Mouse (Mus musculus) myocyte (in vitro differentiated cells): ENCODE measurements around the gene Ptprcap. TPM values are rescaled to one million over a fixed set of nuclear protein-coding genes. Genes with fewer than 3 reads are reported as not detected.

ENCODE experiments used
- H3K27me3 ChIP-seq: one replicate; pipeline ENCODE4 v1.6.1; 2011; ENCODE audit not compliant: control insufficient read depth, insufficient read depth, insufficient read length
- H3K36me3 ChIP-seq: one replicate; pipeline ENCODE4 v1.6.1; 2011; ENCODE audit not compliant: control insufficient read depth, insufficient read depth
- H3K4me2 ChIP-seq: one replicate; pipeline ENCODE4 v1.6.1; 2011; ENCODE audit warnings: low read depth, control low read depth
- H3K4me3 ChIP-seq: one replicate; pipeline ENCODE4 v1.5.1; 2011; ENCODE audit warnings: mild to moderate bottlenecking, control low read depth, moderate library complexity
- H3K79me2 ChIP-seq: one replicate; pipeline ENCODE4 v1.6.1; 2011; ENCODE audit not compliant: control insufficient read depth, insufficient read depth
- H3ac ChIP-seq: one replicate; pipeline ENCODE4 v1.6.1; 2011; ENCODE audit not compliant: control insufficient read depth, insufficient read length
- CEBPB ChIP-seq: IDR thresholded peaks from 2 replicates; pipeline ENCODE4 v1.6.1; 2011; ENCODE audit warnings: mild to moderate bottlenecking, moderate library complexity; ENCODE audit not compliant: poor library complexity, insufficient read depth, severe bottlenecking
- E2F4 ChIP-seq: IDR thresholded peaks from one replicate; pipeline ENCODE4 v1.6.1; 2011; ENCODE audit warnings: mild to moderate bottlenecking, control low read depth, moderate library complexity; ENCODE audit not compliant: insufficient read depth
- MAX ChIP-seq: IDR thresholded peaks from one replicate; pipeline ENCODE4 v1.6.1; 2011; ENCODE audit warnings: low read depth, mild to moderate bottlenecking, control low read depth
- MYOD1 ChIP-seq, 3 experiments: IDR thresholded peaks; one replicate each; pipeline ENCODE4 v1.6.1; 2011; ENCODE audit warnings: control low read depth in 2 of 3, low read depth in 2 of 3, mild to moderate bottlenecking in 2 of 3, moderate library complexity in 1 of 3; ENCODE audit not compliant: insufficient read length in 2 of 3, control insufficient read depth in 1 of 3
- MYOG ChIP-seq, 3 experiments: IDR thresholded peaks; one replicate each; pipeline ENCODE4 v1.6.1; 2011; ENCODE audit warnings: control low read depth in 2 of 3, low read depth in 2 of 3, mild to moderate bottlenecking in 2 of 3; ENCODE audit not compliant: insufficient read length in 2 of 3, control insufficient read depth in 1 of 3, insufficient read depth in 1 of 3
- POLR2A ChIP-seq: IDR thresholded peaks from one replicate; pipeline ENCODE4 v1.6.1; 2011; ENCODE audit warnings: low read depth, mild to moderate bottlenecking, control low read depth, moderate library complexity; ENCODE audit not compliant: insufficient read length
- POLR2AphosphoS2 ChIP-seq: IDR thresholded peaks from one replicate; pipeline ENCODE4 v1.6.1; 2011; ENCODE audit warnings: low read depth, control low read depth; ENCODE audit not compliant: insufficient read length
- REST ChIP-seq: IDR thresholded peaks from one replicate; pipeline ENCODE4 v1.6.1; 2011; ENCODE audit warnings: mild to moderate bottlenecking, control low read depth, moderate library complexity; ENCODE audit not compliant: insufficient read depth, insufficient read length
- SRF ChIP-seq: IDR thresholded peaks from one replicate; pipeline ENCODE4 v1.6.1; 2011; ENCODE audit warnings: low read depth; ENCODE audit not compliant: control insufficient read depth, insufficient read length
- TCF12 ChIP-seq: IDR thresholded peaks from one replicate; pipeline ENCODE4 v1.6.1; 2011; ENCODE audit warnings: mild to moderate bottlenecking, control low read depth; ENCODE audit not compliant: poor library complexity, insufficient read depth, severe bottlenecking
- TCF3 ChIP-seq: IDR thresholded peaks from one replicate; pipeline ENCODE4 v1.6.1; 2011; ENCODE audit warnings: low read depth, control low read depth; ENCODE audit not compliant: insufficient read length
- USF1 ChIP-seq: IDR thresholded peaks from one replicate; pipeline ENCODE4 v1.6.1; 2011; ENCODE audit warnings: low read depth, mild to moderate bottlenecking, control low read depth, moderate library complexity
- polyA plus RNA-seq: library from polyadenylated mRNA; unstranded; fragments of >200 nt; fragmentation: generic; extraction: Trizol; gene quantifications from one replicate; pipeline ENCODE4 v1.2.1, GENCODE M21; 2012; ENCODE audit warnings: missing spikeins

Ptprcap gene
- polyA plus RNA-seq, 1 experiment = 4.9 TPM

DNA sequence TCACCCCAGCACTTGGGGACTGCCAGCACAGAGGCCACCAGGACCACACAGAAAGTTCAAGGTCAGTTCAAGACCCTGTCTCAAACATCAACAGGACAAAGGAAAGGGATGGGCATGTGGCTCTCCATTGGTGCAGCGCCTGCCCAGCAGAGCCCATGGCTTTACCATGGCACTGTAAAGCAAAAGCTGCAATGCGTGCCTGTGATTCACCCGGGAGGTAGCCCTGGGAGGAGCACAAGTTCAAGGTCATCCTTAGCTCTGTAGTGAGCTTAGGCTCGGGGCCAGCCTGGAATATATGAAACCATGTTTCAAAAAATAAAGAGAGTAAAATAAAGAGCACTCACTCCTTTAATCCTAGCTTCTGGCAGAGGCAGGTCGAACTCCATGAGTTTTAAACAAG lies 1.5 kb upstream of the Ptprcap start:
- H3ac ChIP-seq = no peak overlapping the region
- H3K4me2 ChIP-seq = no peak overlapping the region
- TF ChIP-seq MYOG (IDR thresholded peaks at IDR 0.05; ENCODE audit: control insufficient read depth in 1 of 3, insufficient read depth in 1 of 3, insufficient read length in 2 of 3, low read depth in 2 of 3) = no peak
- no peak for TF ChIP-seq E2F4
- TF ChIP-seq REST = no peak
- TF ChIP-seq USF1 = no peak
- H3K79me2 ChIP-seq = peaks cover 15% of the 10 kb centered on the region
- no peak overlapping the region for H3K4me3 ChIP-seq
- H3K36me3 ChIP-seq = peaks cover 11% of the 10 kb centered on the region
- H3K27me3 ChIP-seq = no peaks in the 10 kb centered on the region

DNA sequence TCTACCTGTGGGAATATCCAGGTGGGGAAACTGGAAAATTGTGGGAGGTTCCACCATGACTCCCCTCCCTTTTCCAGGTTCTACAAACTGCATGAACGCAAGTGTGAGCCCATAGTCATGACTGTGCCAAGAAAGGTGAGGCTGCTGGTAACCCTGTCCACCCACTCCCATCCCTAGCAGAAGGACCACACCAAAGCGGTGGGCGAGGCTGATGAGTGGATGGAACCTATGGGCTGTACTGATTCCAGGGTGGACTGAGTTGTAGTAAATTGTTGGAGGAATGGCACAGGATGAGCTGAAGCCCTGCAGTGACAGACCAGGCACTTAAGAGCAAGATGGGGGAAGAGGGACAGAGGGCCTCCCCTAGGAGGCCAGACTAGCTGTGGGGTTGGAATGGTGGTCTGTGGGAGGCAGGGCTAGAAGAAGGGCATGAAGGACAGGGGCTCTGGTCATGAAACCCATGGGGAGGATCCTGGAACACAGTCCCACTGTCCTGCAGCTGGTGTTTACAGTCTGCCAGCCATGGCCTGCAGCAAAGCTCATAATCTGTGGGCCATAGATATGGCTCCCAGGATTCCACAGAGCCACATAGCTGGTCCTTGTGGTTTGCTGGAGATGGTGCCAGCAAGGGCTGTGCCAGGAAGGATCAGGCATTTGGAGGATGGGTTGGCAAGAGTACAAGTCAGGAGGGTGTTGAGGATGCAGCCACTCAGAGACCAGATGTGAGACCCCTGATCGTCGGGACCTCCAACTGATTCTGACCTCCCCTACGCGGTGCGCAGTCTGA lies 766 bp upstream of the Ptprcap start:
- H3K4me2 ChIP-seq = no peak overlapping the region
- H3K27me3 ChIP-seq = no peaks in the 10 kb centered on the region
- TF ChIP-seq MYOD1 (IDR thresholded peaks at IDR 0.05; ENCODE audit: control insufficient read depth in 1 of 3, insufficient read length in 2 of 3, low read depth in 2 of 3) (peak in 1 of 3 experiments; percentile 34), MAX (no peak), POLR2AphosphoS2 (no peak), REST (no peak), CEBPB (no peak), SRF (no peak), TCF3 (no peak), USF1 (no peak), MYOG (IDR thresholded peaks at IDR 0.05; ENCODE audit: control insufficient read depth in 1 of 3, insufficient read depth in 1 of 3, insufficient read length in 2 of 3, low read depth in 2 of 3) (peak in 1 of 3 experiments; percentile 51), E2F4 (no peak)
- no peak overlapping the region for H3K4me3 ChIP-seq
- H3K36me3 ChIP-seq = peaks cover 11% of the 10 kb centered on the region
- peaks cover 15% of the 10 kb centered on the region for H3K79me2 ChIP-seq
- no peak overlapping the region for H3ac ChIP-seq

DNA sequence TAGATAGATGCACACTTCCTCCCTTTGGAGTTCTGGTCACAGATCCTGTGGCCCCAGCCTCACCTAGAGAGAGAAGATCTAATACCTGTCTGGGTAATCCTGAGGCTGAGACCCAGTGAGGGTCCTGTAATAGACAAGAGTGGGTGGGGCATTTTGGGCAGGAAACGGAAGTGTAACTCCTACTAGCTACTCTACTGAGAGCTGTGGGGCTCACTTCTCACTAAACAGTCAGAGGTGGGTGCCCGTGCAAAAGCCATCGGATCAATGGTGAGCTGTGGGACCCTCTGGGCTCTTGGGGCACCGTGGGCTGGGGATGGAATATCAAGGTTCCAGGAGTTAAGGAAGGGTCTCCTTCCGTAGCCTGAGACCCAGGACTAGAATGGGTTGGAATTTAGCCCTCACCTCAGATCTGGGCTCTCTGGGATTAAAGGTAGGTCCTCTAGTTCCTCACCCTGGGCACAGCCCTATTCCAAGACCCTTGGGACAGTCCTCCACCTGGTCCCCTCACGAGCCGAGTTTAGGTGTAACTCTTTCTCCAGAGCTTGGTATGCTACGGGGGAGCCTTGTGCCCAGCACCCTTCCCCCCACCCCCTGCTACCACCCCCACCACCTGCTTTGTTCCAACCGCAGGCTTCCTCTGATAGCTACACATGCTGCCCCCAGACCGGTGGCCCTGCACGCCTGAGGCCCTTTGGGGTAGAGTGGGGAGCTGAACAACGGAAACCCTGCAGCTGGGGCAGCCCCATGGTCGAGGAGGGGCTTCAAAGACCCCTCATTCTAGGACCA lies 1.2 kb downstream of the Ptprcap start:
- peak; percentile 10 for TF ChIP-seq POLR2A
- TF ChIP-seq POLR2AphosphoS2 = peak; percentile 73
- TF ChIP-seq TCF3 = no peak
- Histone ChIP-seq H3K27me3 (no peaks in the 10 kb centered on the region), H3K4me2 (no peak overlapping the region), H3K4me3 (no peak overlapping the region), H3ac (no peak overlapping the region), H3K36me3 (peaks cover 13% of the 10 kb centered on the region), H3K79me2 (peaks cover 4% of the 10 kb centered on the region)

- Histone ChIP-seq H3K79me2 (no peaks in the 10 kb centered on the region), H3K27me3 (no peaks in the 10 kb centered on the region), H3K36me3 (peaks cover 14% of the 10 kb centered on the region), H3K4me2 (no peak overlapping the region), H3K4me3 (no peak overlapping the region), H3ac (no peak overlapping the region)
- TF ChIP-seq USF1 = no peak
- TF ChIP-seq TCF3 = no peak
- TF ChIP-seq TCF12 = no peak
- TF ChIP-seq MYOD1 (IDR thresholded peaks at IDR 0.05; ENCODE audit: control insufficient read depth in 1 of 3, insufficient read length in 2 of 3, low read depth in 2 of 3) = no peak
- no peak for TF ChIP-seq REST
Observed at GRCm38 (mm10) chr19:4155223-4156072, 2.0 kb downstream of the Ptprcap start.

- H3K36me3 ChIP-seq = peaks cover 12% of the 10 kb centered on the region
- H3K27me3 ChIP-seq = no peaks in the 10 kb centered on the region
- H3K4me2 ChIP-seq = no peak overlapping the region
- H3K79me2 ChIP-seq = no peaks in the 10 kb centered on the region
- H3K4me3 ChIP-seq = no peak overlapping the region
- TF ChIP-seq POLR2A (peak; percentile 21), SRF (no peak), MYOD1 (IDR thresholded peaks at IDR 0.05; ENCODE audit: control insufficient read depth in 1 of 3, insufficient read length in 2 of 3, low read depth in 2 of 3) (peak in 1 of 3 experiments; percentile 8), MYOG (IDR thresholded peaks at IDR 0.05; ENCODE audit: control insufficient read depth in 1 of 3, insufficient read depth in 1 of 3, insufficient read length in 2 of 3, low read depth in 2 of 3) (peak in 1 of 3 experiments; percentile 9), TCF12 (no peak), POLR2AphosphoS2 (peak; percentile 47), REST (no peak)
- H3ac ChIP-seq = no peak overlapping the region
Observed at GRCm38 (mm10) chr19:4156073-4156579, 2.7 kb downstream of the Ptprcap start.
